Mouse (Mus musculus) left cerebral cortex, adult 8-10 months (tissue): ENCODE results near the gene Cldn3. TPM values are rescaled to one million over a fixed set of nuclear protein-coding genes. Genes with fewer than 3 reads are reported as not detected.

Source experiments
- DNase-seq, 2 experiments: peaks; one replicate each; pipeline ENCODE4 v3.0.0; 2022; ENCODE audit warnings: low spot score in 2 of 2
- total RNA-seq, 4 experiments: library from RNA; stranded (reverse); gene quantifications; 2 replicates each; pipeline ENCODE4 v1.2.4; 2022

The Cldn3 gene
- total RNA-seq, 4 experiments from 2014 or later: 0.50 to 0.93 TPM; not detected in 2

DNA sequence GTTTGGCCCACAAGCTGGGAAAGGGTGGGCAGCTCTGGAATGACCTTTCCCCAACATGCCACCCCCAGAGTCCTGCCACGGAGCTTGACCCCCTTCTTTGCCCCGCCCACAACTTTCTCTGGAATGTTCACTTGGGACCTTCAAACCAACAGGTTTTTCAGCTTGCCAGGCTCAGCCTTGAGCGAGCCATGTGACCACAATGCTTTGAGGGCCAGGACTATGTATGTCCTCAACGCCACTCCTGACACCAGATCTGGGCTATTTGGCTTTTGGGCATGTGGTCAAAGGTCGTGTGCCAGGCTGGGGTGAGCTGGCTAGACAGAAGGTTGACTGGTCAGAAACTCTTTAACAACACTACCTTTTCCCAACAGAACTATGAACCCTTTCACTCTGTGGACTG, 16.1 kb downstream of the Cldn3 start:
- DNase-seq: no peak

DNA sequence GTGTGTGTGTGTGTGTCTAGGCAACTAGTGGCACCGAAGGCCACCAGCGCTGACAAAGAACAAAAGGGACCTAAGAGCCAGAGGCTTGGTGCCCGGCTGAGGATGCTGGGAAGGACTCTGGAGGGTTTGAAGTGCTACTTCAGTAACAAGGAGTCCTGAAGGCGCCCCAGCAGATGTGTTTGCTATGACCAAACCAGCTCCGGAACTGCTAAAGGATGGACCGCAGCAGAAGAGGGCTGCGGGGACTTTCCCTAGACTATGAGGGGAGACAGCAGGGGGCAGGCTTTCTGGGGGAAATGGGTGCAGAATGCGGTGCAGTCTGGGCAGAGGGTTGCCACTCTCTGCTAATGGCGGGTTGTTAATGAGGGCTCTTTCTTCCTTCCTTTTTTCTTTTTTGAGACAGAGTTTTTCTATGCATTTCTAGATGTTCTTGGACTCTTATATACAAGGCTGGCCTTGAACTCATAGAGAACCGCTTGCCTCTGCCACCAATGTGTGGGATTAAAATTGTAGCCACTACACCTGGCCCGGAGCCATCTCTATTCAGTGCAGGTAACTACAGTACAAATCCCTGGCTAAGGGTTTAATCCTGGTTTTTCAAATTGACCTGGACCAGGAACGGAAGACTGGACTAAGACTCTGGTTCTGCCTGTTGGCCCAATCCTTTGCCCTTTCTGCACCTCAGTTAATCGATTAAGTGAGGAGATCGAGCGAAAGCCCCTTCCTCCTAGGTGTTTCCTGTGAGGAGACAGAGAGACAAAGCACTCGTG, 22.0 kb downstream of the Cldn3 start:
- DNase-seq: no peak

- peak; percentile 87 to 100 for DNase-seq
Observed at GRCm38 (mm10) chr5:135008671-135009589, 22.9 kb downstream of the Cldn3 start, which contains the start of gene Abhd11. Gene Abhd11 (plus strand): TSS chr5:135009152.

DNA sequence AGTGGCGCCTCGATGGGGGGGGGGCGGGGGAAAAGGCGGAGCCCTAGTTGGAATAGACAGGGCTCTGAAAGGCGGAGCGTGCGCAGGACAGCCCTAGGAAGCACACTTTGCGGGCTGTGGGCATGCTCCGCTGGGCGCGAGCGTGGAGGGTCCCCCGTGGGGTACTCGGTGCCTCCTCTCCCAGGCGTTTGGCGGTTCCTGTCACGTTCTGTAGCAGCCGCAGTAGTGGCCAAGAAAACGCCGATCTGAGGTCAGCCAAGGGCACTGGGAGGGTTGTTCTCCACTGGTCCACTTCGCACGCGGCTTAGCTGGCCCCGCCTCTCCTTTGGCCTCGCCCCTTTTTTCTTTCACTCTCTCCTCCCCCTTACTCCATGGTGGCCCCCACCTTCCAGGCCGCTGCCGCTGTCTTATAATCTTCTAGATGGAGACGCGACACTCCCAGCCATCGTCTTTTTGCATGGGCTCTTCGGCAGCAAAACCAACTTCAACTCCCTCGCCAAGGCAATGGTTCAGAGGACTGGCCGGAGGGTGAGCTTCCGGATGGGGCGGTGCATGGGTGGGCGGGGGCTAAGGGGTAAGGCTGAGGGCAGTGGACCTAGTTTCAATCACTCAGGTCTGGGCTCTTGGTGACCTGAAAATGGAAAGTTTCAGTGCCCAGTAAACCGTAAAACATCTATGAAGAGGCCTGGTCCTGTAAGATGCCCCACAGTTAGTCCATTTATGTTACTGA, 23.7 kb downstream of the Cldn3 start:
- peak; percentile 80 to 87 for DNase-seq

DNA sequence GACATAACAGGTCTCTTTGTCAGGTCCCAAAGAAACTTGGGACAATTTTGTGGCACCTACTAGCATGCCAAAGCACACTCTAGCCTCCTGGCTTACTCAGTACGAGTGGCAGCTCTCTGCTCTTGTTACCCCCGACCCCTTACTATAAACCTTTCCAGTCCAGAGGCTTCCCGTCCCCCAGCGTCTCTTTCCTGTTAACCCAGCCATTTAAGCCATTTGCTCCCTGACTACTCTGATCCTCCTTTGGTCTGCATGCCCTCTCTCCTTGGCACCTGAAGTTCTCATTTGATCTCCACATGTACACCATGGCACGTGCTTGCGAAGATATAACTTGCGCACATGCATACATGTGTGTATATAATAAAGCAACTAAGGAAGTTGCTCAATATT, 24.3 kb downstream of the Cldn3 start:
- DNase-seq: no peak

DNA sequence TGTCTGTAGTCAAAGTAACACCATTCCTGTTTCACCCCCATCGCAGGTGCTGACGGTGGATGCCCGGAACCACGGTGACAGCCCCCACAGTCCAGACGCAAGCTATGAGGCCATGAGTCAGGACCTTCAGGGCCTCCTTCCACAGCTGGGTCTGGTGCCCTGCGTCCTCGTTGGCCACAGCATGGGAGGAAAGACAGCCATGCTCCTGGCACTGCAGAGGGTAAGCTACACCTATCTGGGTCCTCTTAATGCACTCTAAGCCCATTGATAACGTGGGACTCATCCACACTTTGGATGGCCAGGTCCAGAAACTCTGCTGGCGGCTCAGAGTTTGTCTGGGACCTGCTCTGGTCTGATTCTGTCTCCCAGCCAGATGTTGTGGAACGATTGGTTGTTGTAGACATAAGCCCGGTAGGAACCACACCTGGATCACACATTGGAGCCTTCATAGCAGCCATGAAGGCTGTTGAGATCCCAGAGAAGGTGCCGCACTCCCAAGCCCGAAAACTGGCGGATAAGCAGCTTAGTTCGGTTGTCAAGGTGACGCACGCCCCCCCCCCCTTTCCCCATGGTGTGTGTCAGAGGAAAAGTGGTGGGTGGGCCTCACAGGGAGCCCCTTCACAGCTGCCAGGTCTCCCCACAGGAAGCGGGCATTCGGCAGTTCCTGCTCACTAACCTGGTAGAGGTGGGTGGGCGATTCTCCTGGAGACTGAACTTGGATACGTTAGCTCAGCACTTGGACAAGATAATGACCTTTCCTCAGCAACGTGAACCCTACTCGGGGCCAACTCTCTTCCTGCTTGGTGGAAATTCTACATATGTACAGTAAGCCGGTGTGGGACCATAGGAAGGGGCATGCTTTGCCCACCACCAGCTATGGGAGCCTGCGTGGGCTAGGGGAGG, 25.1 kb downstream of the Cldn3 start:
- no peak for DNase-seq

DNA sequence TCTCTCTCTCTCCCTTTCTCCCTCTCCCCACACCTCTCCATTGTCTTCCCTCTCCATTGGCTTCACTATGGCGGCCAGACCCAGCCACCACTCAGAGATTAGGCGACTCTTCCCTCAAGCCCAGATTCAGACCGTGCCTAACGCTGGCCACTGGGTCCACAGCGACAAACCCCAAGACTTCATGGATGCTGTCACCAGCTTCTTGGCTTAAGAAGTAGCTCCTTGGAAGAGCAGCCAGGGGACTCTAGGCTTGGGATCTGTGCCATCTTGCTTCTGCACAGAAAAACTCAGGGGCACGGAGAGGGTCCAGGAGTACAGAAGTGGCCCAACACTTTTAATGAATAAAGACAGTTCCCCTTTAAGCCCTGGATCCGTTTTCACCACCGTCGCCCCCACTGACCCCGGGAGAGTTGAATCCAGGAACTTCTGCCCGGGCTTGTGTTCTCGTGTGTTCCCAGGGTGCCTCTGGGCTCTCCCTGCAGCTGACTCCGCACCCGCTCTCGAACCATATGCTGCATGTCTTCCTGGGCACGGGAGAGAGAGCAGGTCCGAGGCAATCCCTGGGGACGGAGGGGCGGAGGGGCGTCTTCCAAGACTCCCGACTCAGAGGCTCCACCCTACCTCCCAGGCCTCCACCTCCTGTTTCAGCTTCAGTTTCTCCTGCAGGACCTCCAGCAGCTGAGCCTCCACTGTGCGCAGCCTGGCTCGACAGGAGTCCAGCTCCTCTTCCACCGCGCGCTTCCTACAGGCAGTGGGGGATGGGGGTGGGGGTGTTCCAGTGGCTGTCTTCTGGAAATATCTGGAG, 26.0 kb downstream of the Cldn3 start:
- no peak for DNase-seq

DNA sequence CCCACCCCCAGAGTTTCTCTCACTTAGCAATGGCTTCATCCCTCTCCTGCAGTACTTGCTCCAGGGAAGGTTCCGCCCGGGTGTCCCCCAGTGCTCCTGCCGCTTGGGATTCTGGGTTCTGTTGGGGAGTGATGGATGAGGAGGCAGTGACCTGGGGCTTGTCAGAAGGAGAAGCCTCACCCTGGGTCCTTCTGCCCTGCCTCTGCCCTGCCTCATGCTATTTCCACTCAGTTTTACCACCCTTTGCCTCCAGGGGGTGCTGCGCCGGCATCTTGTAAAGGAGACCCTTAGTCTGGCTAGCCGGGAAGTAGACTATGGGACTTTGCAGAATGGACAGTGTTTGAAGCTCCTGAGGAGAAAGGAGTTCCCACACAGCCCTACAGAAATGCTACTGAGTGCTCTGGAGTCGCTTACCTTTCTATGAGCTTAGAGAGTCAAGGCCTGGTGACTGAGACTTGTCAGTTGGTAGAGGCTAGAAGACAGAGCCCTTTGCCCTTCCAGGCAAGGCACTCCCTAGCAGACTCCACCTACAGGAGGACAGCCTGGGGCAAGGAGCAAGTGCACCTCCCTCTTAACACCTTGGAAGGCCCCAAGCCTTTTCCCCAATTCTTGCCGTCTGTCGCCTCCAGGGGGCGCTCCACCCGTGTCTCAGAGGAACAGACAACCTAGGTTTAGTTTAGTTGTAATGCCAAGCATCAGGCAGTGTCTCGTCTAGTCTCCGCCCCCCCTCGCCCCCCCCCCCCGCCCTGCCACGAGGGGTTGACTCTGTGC, 26.8 kb downstream of the Cldn3 start:
- peak in 1 of 2 experiments; percentile 74 for DNase-seq

GRCm38 (mm10) chr5:135015497-135015896, 29.5 kb downstream of the Cldn3 start:
- DNase-seq: peak in 1 of 2 experiments; percentile 97

DNA sequence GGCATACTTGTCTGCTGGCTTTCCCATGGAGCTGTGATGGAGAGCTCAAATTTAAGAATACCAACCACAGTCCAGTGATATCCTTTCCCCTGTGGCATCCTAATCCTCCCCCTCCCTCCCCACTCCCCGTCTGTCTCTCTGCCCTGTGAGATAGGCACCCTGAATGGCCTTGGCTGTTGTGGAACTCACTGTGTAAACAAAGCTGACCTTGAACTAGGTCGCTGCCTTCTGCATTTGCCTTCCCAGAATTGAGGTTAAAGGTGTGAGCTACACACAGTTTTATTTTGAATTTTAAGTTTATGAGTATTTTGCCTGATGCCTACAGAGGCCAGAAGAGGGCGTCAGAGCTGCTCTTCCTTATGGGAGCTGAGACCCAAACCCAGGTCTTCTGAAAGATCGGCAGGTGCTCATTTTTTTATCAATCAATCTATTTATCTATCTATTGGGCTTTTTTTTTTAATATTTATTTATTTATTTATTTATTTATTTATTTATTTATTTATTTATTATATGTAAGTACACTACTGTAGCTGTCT, 30.3 kb downstream of the Cldn3 start:
- no peak for DNase-seq

DNA sequence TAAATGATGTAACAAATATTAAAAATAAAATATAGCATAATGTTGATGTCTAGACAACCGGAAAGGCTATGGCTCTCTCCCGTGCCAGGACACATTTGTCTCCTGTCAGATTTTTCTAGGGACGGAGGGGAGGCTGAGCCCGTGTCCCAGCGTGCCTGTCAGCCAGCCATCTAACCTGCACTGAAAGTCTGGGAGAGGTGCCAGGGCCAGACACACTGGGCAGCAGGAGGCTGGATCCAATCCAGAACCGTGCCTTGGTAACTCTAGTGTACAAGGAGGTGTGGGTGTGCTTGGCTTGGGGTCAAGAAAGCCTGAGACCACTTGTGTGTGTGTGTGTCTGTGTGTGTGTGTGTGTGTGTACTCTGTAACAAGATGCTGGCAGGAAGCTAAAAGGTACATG, 35.8 kb downstream of the Cldn3 start:
- DNase-seq: peak in 1 of 2 experiments; percentile 27

DNA sequence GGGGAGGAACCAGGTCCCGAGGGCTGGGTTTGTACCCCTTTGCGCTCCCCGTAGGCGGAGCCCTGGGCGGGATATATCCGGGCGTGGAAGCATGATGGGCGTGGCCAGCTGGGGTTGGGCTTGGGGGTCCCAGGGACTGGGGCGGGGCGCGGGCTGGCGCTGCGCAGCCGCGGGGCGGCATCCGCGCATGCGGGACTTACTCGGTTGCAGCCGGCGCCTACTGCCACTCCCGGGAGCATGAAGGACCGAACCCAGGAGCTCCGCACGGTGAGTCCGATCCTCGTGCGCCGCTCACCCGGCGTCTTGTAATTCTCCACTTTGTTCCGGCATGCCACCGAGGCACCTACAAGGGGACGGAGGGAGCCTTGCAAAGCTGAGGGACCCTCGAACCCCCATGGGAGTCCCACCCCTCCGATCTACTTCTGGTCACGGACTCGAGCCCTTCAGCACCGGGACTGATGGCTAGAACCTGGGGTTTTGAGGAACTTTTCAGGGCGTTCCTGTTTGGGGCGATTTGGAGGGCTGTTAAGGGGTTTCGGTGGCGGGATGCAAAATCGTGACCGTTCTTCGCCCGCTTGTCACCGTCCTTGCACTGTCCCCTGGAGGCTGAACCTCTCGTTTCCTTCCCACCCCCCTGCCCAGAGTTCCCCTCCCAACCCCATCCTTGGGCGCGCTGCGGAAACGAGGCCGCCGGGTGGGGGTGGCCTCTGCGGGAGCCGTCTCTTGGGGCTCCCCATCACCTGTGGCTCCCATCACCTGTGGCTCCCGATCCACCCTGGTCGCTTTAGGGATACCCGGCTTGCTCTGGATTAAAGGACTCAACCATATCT, 37.5 kb downstream of the Cldn3 start, which contains the start of gene Stx1a:
Gene Stx1a (plus strand): TSS at position 139 of the 830 bp plus-strand sequence.
- DNase-seq: peak; percentile 69 to 87

- no peak for DNase-seq
Observed at GRCm38 (mm10) chr5:135024665-135025224, 38.7 kb downstream of the Cldn3 start.

DNA sequence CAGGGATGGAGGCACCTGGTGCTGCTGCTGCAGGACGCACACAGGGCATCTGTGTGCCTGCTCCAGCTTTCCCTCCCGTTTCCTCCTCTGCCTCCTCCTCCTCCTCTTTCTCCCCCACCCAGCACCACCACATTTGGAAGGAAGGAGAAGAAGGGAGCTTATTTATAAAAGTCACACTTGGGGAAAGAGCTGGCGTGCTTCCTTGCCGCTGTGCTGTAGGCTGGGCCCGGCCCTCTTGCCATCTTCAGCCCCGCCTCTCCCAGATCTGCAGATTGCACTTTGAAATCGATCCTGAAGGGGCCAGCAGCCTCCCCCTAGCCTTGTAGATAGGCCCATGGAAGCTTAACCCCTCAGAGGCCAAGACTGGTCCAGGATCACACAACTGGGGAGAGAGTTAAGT, 39.9 kb downstream of the Cldn3 start:
- DNase-seq: peak in 1 of 2 experiments; percentile 71

DNA sequence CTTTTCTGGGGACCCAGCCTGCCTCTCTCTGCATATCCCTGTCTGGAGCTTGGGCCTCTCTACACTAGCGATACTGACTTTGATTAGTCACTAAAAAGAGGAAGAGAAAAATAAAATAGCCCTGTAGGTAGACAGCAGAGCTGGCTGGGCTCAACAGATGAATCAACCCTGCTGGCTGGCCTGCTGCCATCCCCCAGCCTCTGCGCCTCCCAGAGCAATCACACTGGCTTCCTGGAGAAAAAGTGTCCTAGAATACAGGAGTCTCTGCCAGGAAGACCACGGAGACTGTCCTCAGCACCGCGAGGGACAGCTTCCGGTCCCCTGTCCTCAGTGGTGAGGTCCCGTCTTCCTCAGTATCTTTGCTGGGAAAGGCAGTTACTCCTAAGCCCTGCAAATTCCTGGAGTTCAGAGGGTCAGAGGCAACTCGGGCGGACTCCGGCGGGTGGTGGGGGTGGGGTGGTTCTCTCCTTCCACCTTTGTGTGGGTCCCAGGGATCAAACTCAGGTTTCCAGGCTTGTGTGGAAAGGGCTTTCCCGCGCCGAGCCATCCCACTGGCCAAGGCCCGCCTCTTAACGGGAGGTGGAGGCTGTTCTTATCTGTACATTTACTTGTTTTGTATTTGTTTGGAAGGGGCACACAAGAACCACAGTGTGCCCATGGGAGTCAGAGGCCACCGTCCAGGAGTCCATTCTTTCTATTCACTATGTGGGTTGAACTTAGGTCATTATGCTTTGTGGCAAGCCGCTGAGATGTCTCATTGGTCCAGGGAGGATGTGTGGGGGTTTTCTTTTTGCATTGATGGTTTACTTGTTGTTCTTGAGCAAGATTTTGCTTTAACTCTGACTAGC, 43.2 kb downstream of the Cldn3 start:
- peak in 1 of 2 experiments; percentile 80 for DNase-seq

DNA sequence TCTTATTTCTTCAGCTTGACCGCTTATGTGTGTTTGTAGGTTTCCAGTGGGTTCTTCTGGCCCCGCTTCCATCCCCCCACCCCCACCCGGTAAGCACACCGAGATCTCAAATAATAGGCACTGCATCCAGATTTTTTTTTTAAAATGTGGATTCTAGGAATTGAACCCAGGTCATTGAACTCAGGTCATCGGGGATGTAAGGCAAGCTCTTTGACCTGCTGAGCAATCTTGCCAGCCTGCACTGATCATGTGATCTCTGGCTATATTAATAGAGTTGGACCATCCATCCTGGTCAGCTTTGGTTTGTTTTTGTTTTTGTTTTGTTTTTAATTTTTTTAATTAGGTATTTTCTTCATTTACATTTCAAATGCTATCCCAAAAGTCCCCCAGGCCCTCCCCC, 46.6 kb downstream of the Cldn3 start:
- DNase-seq: no peak
